Mouse (Mus musculus) mouse trophoblast stem cell (cell line): ENCODE results near the gene Coq10a.

Source experiments
- in situ Hi-C, 2 experiments: fragments of 300-500 bp; cut with MseI, MboI; formaldehyde crosslinking; loops; 2 replicates in 1 of 2; 3 replicates in 1 of 2; pipeline ENCODE4 v1.15.1; 2025

Gene Coq10a

GRCm38 (mm10) chr10:128368402-128369217 is at the start of gene Coq10a:
Gene Coq10a, minus strand, starts transcription at chr10:128368997.
- in situ Hi-C loops = no loop called here

- in situ Hi-C loops = no loop called here
Observed at GRCm38 (mm10) chr10:128414848-128415247, 46.1 kb upstream of the Coq10a start.

- in situ Hi-C loops = no loop called here
Observed at GRCm38 (mm10) chr10:128413076-128413475, 44.3 kb upstream of the Coq10a start.

GRCm38 (mm10) chr10:128412558-128412957 is 43.8 kb upstream of the Coq10a start:
- in situ Hi-C loops = no loop called here

- in situ Hi-C loops = no loop called here
Observed at GRCm38 (mm10) chr10:128412055-128412381, 43.2 kb upstream of the Coq10a start.

GRCm38 (mm10) chr10:128411211-128412054 is 42.6 kb upstream of the Coq10a start, which contains the start of the genes Nabp2 and Rnf41:
Gene Nabp2, minus strand, starts transcription at chr10:128411492.
Gene Rnf41, plus strand, starts transcription at chr10:128411657.
- in situ Hi-C loops = no loop called here

GRCm38 (mm10) chr10:128410560-128410845 is 41.7 kb upstream of the Coq10a start:
- in situ Hi-C loops = no loop called here

GRCm38 (mm10) chr10:128409692-128410559 is 41.1 kb upstream of the Coq10a start:
- in situ Hi-C loops = no loop called here

- in situ Hi-C loops = no loop called here
Observed at GRCm38 (mm10) chr10:128408591-128409535, 40.1 kb upstream of the Coq10a start.

GRCm38 (mm10) chr10:128403931-128404330 is 35.1 kb upstream of the Coq10a start:
- in situ Hi-C loops = no loop called here

GRCm38 (mm10) chr10:128401638-128402037 is 32.8 kb upstream of the Coq10a start:
- in situ Hi-C loops = no loop called here

- in situ Hi-C loops = no loop called here
Observed at GRCm38 (mm10) chr10:128401056-128401455, 32.3 kb upstream of the Coq10a start, which contains the start of gene Slc39a5. Gene Slc39a5, minus strand, starts transcription at chr10:128401229.

GRCm38 (mm10) chr10:128400338-128400737 is 31.5 kb upstream of the Coq10a start:
- in situ Hi-C loops = no loop called here

- in situ Hi-C loops = no loop called here
Observed at GRCm38 (mm10) chr10:128397466-128397865, 28.7 kb upstream of the Coq10a start.

- in situ Hi-C loops = no loop called here
Observed at GRCm38 (mm10) chr10:128396716-128397264, 28.0 kb upstream of the Coq10a start.

- in situ Hi-C loops = no loop called here
Observed at GRCm38 (mm10) chr10:128396017-128396673, 27.3 kb upstream of the Coq10a start.

- in situ Hi-C loops = no loop called here
Observed at GRCm38 (mm10) chr10:128391850-128392249, 23.1 kb upstream of the Coq10a start.

GRCm38 (mm10) chr10:128390366-128390765 is 21.6 kb upstream of the Coq10a start:
- in situ Hi-C loops = no loop called here

GRCm38 (mm10) chr10:128389570-128389969 is 20.8 kb upstream of the Coq10a start:
- in situ Hi-C loops = no loop called here

- in situ Hi-C loops = no loop called here
Observed at GRCm38 (mm10) chr10:128388941-128389340, 20.1 kb upstream of the Coq10a start.
